18 mouse cellular contexts compared by ENCODE assay signal in genomic region chr2:157861273-157861944, GRCm38 (mm10). TPM values are rescaled to one million over a fixed set of nuclear protein-coding genes. Genes with fewer than 3 reads are reported as not detected.
DNase-seq lines count a peak whose midpoint lies in the region; ATAC-seq and TF ChIP-seq lines count a peak whose summit lies in the region.
"Had no signal": no experiment of that assay in that cellular context is flagged by ENCODE, and none has a peak within 500 bp of the region (broad histone marks: within the 10 kb centered on the region; RNA-seq: fewer than 3 reads in every experiment).

No protein-coding gene starts in this region.

- WGBS in hindbrain, embryonic 14.5 days, result 56% methylated on average over 10 of the region's 10 CpGs
- WGBS in hindbrain, embryonic 10.5 days, result 82% methylated on average over 10 of the region's 10 CpGs

- H3K4me1 ChIP-seq in hindbrain, embryonic 14.5 days (replicated peaks; ENCODE audit: control insufficient read depth, insufficient read depth, low read length), result peaks cover 21% of the 10 kb centered on the region
- peaks cover 11% of the 10 kb centered on the region for H3K4me1 ChIP-seq in hindbrain, embryonic 10.5 days (replicated peaks)

- H3K27ac ChIP-seq in hindbrain, embryonic 14.5 days, result peak overlapping the region; percentile 29
- H3K27ac ChIP-seq in hindbrain, embryonic 10.5 days, result no peak overlapping the region
- H3K27ac ChIP-seq: embryonic facial prominence, embryonic 13.5 days; forebrain, embryonic 10.5 days; midbrain, embryonic 12.5 days had no signal

- H3K36me3 ChIP-seq in hindbrain, embryonic 14.5 days (replicated peaks; ENCODE audit: control insufficient read depth, insufficient read depth), result no peaks in the 10 kb centered on the region
- H3K36me3 ChIP-seq in hindbrain, embryonic 10.5 days, result no peaks in the 10 kb centered on the region
- H3K36me3 ChIP-seq: embryonic facial prominence, embryonic 13.5 days; forebrain, embryonic 10.5 days had no signal

- no peak for TF ChIP-seq CTCF in brain, embryonic 14.5 days (IDR thresholded peaks at IDR 0.05; ENCODE audit: borderline replicate concordance, extremely low read depth, insufficient read depth, insufficient read length)

- no peak for TF ChIP-seq POLR2A in brain, embryonic 14.5 days (IDR thresholded peaks at IDR 0.05; ENCODE audit: borderline replicate concordance, extremely low read depth, insufficient read depth, insufficient read length, poor library complexity, severe bottlenecking)

- no peak overlapping the region for H3K4me3 ChIP-seq in hindbrain, embryonic 14.5 days (replicated peaks; ENCODE audit: low read length)
- no peak overlapping the region for H3K4me3 ChIP-seq in hindbrain, embryonic 10.5 days
- H3K4me3 ChIP-seq: embryonic facial prominence, embryonic 13.5 days; forebrain, embryonic 10.5 days; midbrain, embryonic 12.5 days had no signal

- H3K4me2 ChIP-seq in hindbrain, embryonic 14.5 days (replicated peaks), result no peak overlapping the region
- H3K4me2 ChIP-seq: embryonic facial prominence, embryonic 13.5 days; midbrain, embryonic 12.5 days had no signal

- peak; percentile 35 to 48 for DNase-seq in cerebellum, postnatal 25 days
- no peak for DNase-seq in cerebellum, adult 9-10 months
- no peak for DNase-seq in hindbrain, embryonic 14.5 days (ENCODE audit: low spot score)
- no peak for DNase-seq in hindbrain, embryonic 10.5 days (ENCODE audit: low spot score)
- peak; percentile 35 for DNase-seq in brain, embryonic 14.5 days (ENCODE audit: low read depth)
- DNase-seq in urinary bladder, postnatal 4 days (ENCODE audit: low spot score in 2 of 2), result no peak
- no peak for DNase-seq in urinary bladder, adult 2 months (ENCODE audit: low spot score)
- DNase-seq: gastrocnemius, postnatal 36 days; kidney, postnatal 10 days; thymus, postnatal 14 days had no signal

- ATAC-seq in hindbrain, embryonic 14.5 days (ENCODE audit: low FRiP score), result no peak
- ATAC-seq in megakaryocyte progenitor cell, adult 5-6 weeks (replicated peaks; ENCODE audit: poor library complexity), result peak; percentile 58

- no peak overlapping the region for H3K9ac ChIP-seq in hindbrain, embryonic 14.5 days
- H3K9ac ChIP-seq: embryonic facial prominence, embryonic 13.5 days; midbrain, embryonic 12.5 days had no signal

- no peaks in the 10 kb centered on the region for H3K27me3 ChIP-seq in hindbrain, embryonic 14.5 days (ENCODE audit: control insufficient read depth, insufficient read depth, low read length)
- no peaks in the 10 kb centered on the region for H3K27me3 ChIP-seq in hindbrain, embryonic 10.5 days (ENCODE audit: insufficient read depth, poor library complexity, severe bottlenecking)
- H3K27me3 ChIP-seq: embryonic facial prominence, embryonic 13.5 days; midbrain, embryonic 12.5 days had no signal

- H3K9me3 ChIP-seq in hindbrain, embryonic 14.5 days (ENCODE audit: control insufficient read depth, low read length), result no peaks in the 10 kb centered on the region
- H3K9me3 ChIP-seq in hindbrain, embryonic 10.5 days, result no peaks in the 10 kb centered on the region
- H3K9me3 ChIP-seq: embryonic facial prominence, embryonic 13.5 days; forebrain, embryonic 10.5 days; midbrain, embryonic 12.5 days had no signal

RNA-seq across cellular contexts. Expression of gene Vstm2l, which starts 53.0 kb away (rescaled TPM):
- polyA plus RNA-seq in hindbrain, embryonic 14.5 days (2014; fragmentation: Nextera tagmentation; extraction: Ambion mirVana), result 48.4 and 48.9 TPM in 2 replicates
- polyA plus RNA-seq in hindbrain, embryonic 10.5 days (2016; fragmentation: Nextera tagmentation; extraction: Ambion mirVana), result 0.62 and 3.2 TPM in 2 replicates
- 80.6 and 126 TPM in 2 replicates for polyA plus RNA-seq in brain, embryonic 14.5 days (2012; rRNA removed)
- not detected in 2 replicates for total RNA-seq in megakaryocyte progenitor cell, adult 5-6 weeks (2015)
- total RNA-seq in megakaryocyte progenitor cell, adult 5-6 weeks (2017), result not detected in 2 replicates
- 0.04 TPM in 1 of 2 replicates, not detected in the other for polyA plus RNA-seq in urinary bladder, adult 2 months (2012; rRNA removed)
- total RNA-seq: gastrocnemius, postnatal 36 days; neutrophil, adult 5-6 weeks had no signal
- polyA plus RNA-seq: heart, embryonic 14.5 days; limb, embryonic 11.5 days; lung, embryonic 16.5 days had no signal

Comparison
In these comparisons a context has a peak if more than half of its experiments do, and no peak if none do; other contexts are left out.
1. DNase-seq: peak in cerebellum, postnatal 25 days (2 of 2) and brain, embryonic 14.5 days (single experiment); none in cerebellum, adult 9-10 months (single experiment), hindbrain, embryonic 14.5 days (single experiment), hindbrain, embryonic 10.5 days (single experiment), urinary bladder, postnatal 4 days (0 of 2) and urinary bladder, adult 2 months (single experiment).
2. RNA of gene Vstm2l, which starts 53.0 kb away (polyA plus RNA-seq): 80.6 to 126 TPM in brain, embryonic 14.5 days and 48.4 to 48.9 TPM in hindbrain, embryonic 14.5 days; 0.62 to 3.2 TPM in hindbrain, embryonic 10.5 days and 0.04 TPM in urinary bladder, adult 2 months; every median in the first group is over 10 times any median in the second.